Mouse (Mus musculus): ENCODE measurements around the gene Thoc7.

- TF ChIP-seq CTCF (IDR thresholded peaks at IDR 0.05; ENCODE audit: low read depth, low read length) (no peak), GATA1 (IDR thresholded peaks at IDR 0.05; ENCODE audit: borderline replicate concordance, low read length) (no peak), TAL1 (conservative IDR thresholded peaks at IDR 0.05; ENCODE audit: low read depth, low read length) (no peak)
These were observed 20.5 kb upstream of the Thoc7 start for GRCm38 (mm10) chr14:13982174-13982573.

All from G1E (cell line).